Mouse (Mus musculus) ES-E14 (cell line): ENCODE results near the gene Stat6.

ENCODE experiments used
- CHD2 ChIP-seq: IDR thresholded peaks from 2 replicates; pipeline ENCODE4 v1.6.1; 2014; ENCODE audit warnings: mild to moderate bottlenecking, low read depth, low read length, inconsistent platforms
- HCFC1 ChIP-seq: IDR thresholded peaks from 2 replicates; pipeline ENCODE4 v1.6.1; 2012; ENCODE audit warnings: low read length, inconsistent platforms, borderline replicate concordance; ENCODE audit not compliant: insufficient read depth
- MAFK ChIP-seq: IDR thresholded peaks from 2 replicates; pipeline ENCODE4 v1.6.1; 2014; ENCODE audit warnings: mild to moderate bottlenecking, low read depth, low read length, inconsistent platforms; ENCODE audit not compliant: insufficient read depth
- ZC3H11A ChIP-seq: IDR thresholded peaks from 2 replicates; pipeline ENCODE4 v1.6.1; 2012; ENCODE audit warnings: low read depth, mild to moderate bottlenecking, inconsistent platforms, low read length, borderline replicate concordance
- ZNF384 ChIP-seq: IDR thresholded peaks from 2 replicates; pipeline ENCODE4 v1.6.1; 2012; ENCODE audit warnings: low read depth, low read length, inconsistent platforms

- TF ChIP-seq MAFK: no peak
- no peak for TF ChIP-seq CHD2
- TF ChIP-seq HCFC1: no peak
- no peak for TF ChIP-seq ZC3H11A
- TF ChIP-seq ZNF384: no peak
Observed at GRCm38 (mm10) chr10:127612079-127612775, 30.6 kb upstream of the Stat6 start.
